ENCODE assay signal across 14 mouse cellular contexts in genomic region chr1:172057491-172057921, GRCm38 (mm10). TPM values are rescaled to one million over a fixed set of nuclear protein-coding genes. Genes with fewer than 3 reads are reported as not detected.
DNase-seq lines count a peak whose midpoint lies in the region; ATAC-seq and TF ChIP-seq lines count a peak whose summit lies in the region.
"Had no signal": no experiment of that assay in that cellular context is flagged by ENCODE, and none has a peak within 500 bp of the region (broad histone marks: within the 10 kb centered on the region; RNA-seq: fewer than 3 reads in every experiment).

Nhlh1 (minus strand) TSS chr1:172057573.

- WGBS in kidney, embryonic 15.5 days = 80% methylated on average over 1 of the region's 2 CpGs
- WGBS in embryonic facial prominence, embryonic 14.5 days = 13% methylated on average over 1 of the region's 2 CpGs
- 4% methylated on average over 2 of the region's 2 CpGs for WGBS in hindbrain, embryonic 13.5 days
- 4% methylated on average over 2 of the region's 2 CpGs for WGBS in midbrain, postnatal 0 days

- TF ChIP-seq CTCF in midbrain, postnatal 0 days (IDR thresholded peaks at IDR 0.05) = no peak

- H3K27me3 ChIP-seq in kidney, embryonic 15.5 days = peaks cover 51% of the 10 kb centered on the region
- H3K27me3 ChIP-seq in embryonic facial prominence, embryonic 14.5 days (replicated peaks; ENCODE audit: control insufficient read depth, insufficient read depth, low read length) = peaks cover 40% of the 10 kb centered on the region
- H3K27me3 ChIP-seq in hindbrain, embryonic 13.5 days = no peaks in the 10 kb centered on the region
- no peaks in the 10 kb centered on the region for H3K27me3 ChIP-seq in midbrain, postnatal 0 days (ENCODE audit: insufficient read depth, low read length)

- no peak for DNase-seq in kidney, postnatal 14 days
- peak; percentile 64 for DNase-seq in embryonic facial prominence, embryonic 14.5 days (ENCODE audit: low spot score)
- DNase-seq in midbrain, postnatal 0 days (ENCODE audit: low spot score) = peak; percentile 69
- no peak for DNase-seq in adrenal gland, postnatal 10 days
- no peak for DNase-seq in heart, adult 18-20 months
- no peak for DNase-seq in cerebellum, adult 9-11 months
- DNase-seq: adrenal gland, postnatal 25 days; cerebellum, adult 9-10 months; kidney, adult 8-10 months had no signal

- no peak within 1 kb of the TSS for H3K4me2 ChIP-seq in kidney, embryonic 15.5 days
- H3K4me2 ChIP-seq in embryonic facial prominence, embryonic 14.5 days (ENCODE audit: low read depth, low read length) = peak within 1 kb of the TSS; percentile 7; the same call in 1 of the 2 replicates
- H3K4me2 ChIP-seq in hindbrain, embryonic 13.5 days = peak within 1 kb of the TSS; percentile 72
- no peak within 1 kb of the TSS for H3K4me2 ChIP-seq in midbrain, postnatal 0 days (ENCODE audit: low read depth, low read length, poor library complexity, severe bottlenecking)
- H3K4me2 ChIP-seq: lung, embryonic 15.5 days had no signal

- no peak within 1 kb of the TSS for H3K4me3 ChIP-seq in kidney, embryonic 15.5 days (replicated peaks)
- H3K4me3 ChIP-seq in embryonic facial prominence, embryonic 14.5 days (ENCODE audit: low read depth, low read length) = no peak within 1 kb of the TSS
- peak within 1 kb of the TSS; percentile 42 for H3K4me3 ChIP-seq in hindbrain, embryonic 13.5 days
- H3K4me3 ChIP-seq in midbrain, postnatal 0 days (ENCODE audit: low read depth, low read length) = no peak within 1 kb of the TSS
- H3K4me3 ChIP-seq: lung, embryonic 15.5 days had no signal

- H3K9ac ChIP-seq in kidney, embryonic 15.5 days = no peak within 1 kb of the TSS
- no peak within 1 kb of the TSS for H3K9ac ChIP-seq in embryonic facial prominence, embryonic 14.5 days (ENCODE audit: low read depth, low read length)
- H3K9ac ChIP-seq in hindbrain, embryonic 13.5 days = peak within 1 kb of the TSS; percentile 60
- no peak within 1 kb of the TSS for H3K9ac ChIP-seq in midbrain, postnatal 0 days (replicated peaks; ENCODE audit: low read length, poor library complexity, severe bottlenecking)
- H3K9ac ChIP-seq: lung, embryonic 15.5 days had no signal

- no peaks in the 10 kb centered on the region for H3K36me3 ChIP-seq in kidney, embryonic 15.5 days
- H3K36me3 ChIP-seq in embryonic facial prominence, embryonic 14.5 days (ENCODE audit: control insufficient read depth, insufficient read depth, low read length) = no peaks in the 10 kb centered on the region
- no peaks in the 10 kb centered on the region for H3K36me3 ChIP-seq in hindbrain, embryonic 13.5 days
- no peaks in the 10 kb centered on the region for H3K36me3 ChIP-seq in midbrain, postnatal 0 days (ENCODE audit: insufficient read depth, low read length)
- H3K36me3 ChIP-seq: lung, embryonic 15.5 days had no signal

- 0 out of 2 replicates have a peak, but pooled peaks have one; percentile 21 for ATAC-seq in kidney, embryonic 15.5 days (replicated peaks; ENCODE audit: low FRiP score)
- ATAC-seq in embryonic facial prominence, embryonic 14.5 days (ENCODE audit: low read depth) = peak; percentile 78
- peak; percentile 65 for ATAC-seq in hindbrain, embryonic 13.5 days (ENCODE audit: low FRiP score)
- ATAC-seq in midbrain, postnatal 0 days (ENCODE audit: low FRiP score) = peak; percentile 42; the same call in 1 of the 2 replicates

- H3K4me1 ChIP-seq in kidney, embryonic 15.5 days = peaks cover 31% of the 10 kb centered on the region
- peaks cover 22% of the 10 kb centered on the region for H3K4me1 ChIP-seq in embryonic facial prominence, embryonic 14.5 days (ENCODE audit: control insufficient read depth, insufficient read depth, low read length)
- peaks cover 88% of the 10 kb centered on the region for H3K4me1 ChIP-seq in hindbrain, embryonic 13.5 days (replicated peaks)
- no peaks in the 10 kb centered on the region for H3K4me1 ChIP-seq in midbrain, postnatal 0 days (ENCODE audit: insufficient read depth, low read length)

- H3K27ac ChIP-seq in kidney, embryonic 15.5 days = no peak within 1 kb of the TSS
- peak within 1 kb of the TSS; percentile 24 for H3K27ac ChIP-seq in embryonic facial prominence, embryonic 14.5 days (replicated peaks; ENCODE audit: low read depth, low read length)
- peak within 1 kb of the TSS; percentile 86 for H3K27ac ChIP-seq in hindbrain, embryonic 13.5 days
- H3K27ac ChIP-seq in midbrain, postnatal 0 days (ENCODE audit: low read depth, low read length) = no peak within 1 kb of the TSS
- H3K27ac ChIP-seq: lung, embryonic 15.5 days had no signal

- no peaks in the 10 kb centered on the region for H3K9me3 ChIP-seq in kidney, embryonic 15.5 days (replicated peaks)
- no peaks in the 10 kb centered on the region for H3K9me3 ChIP-seq in embryonic facial prominence, embryonic 14.5 days (ENCODE audit: control insufficient read depth, low read length)
- H3K9me3 ChIP-seq in hindbrain, embryonic 13.5 days = no peaks in the 10 kb centered on the region
- H3K9me3 ChIP-seq in midbrain, postnatal 0 days (ENCODE audit: low read length) = no peaks in the 10 kb centered on the region
- H3K9me3 ChIP-seq: lung, embryonic 15.5 days had no signal

RNA-seq across cellular contexts. Expression of gene Nhlh1, which starts in this region (rescaled TPM):
- not detected in 2 replicates for polyA plus RNA-seq in kidney, embryonic 15.5 days (2015; fragmentation: Nextera tagmentation; extraction: Ambion mirVana)
- polyA plus RNA-seq in embryonic facial prominence, embryonic 14.5 days (2014; fragmentation: Nextera tagmentation; extraction: Ambion mirVana) = 1.6 and 1.9 TPM in 2 replicates
- 8.1 and 9.8 TPM in 2 replicates for polyA plus RNA-seq in hindbrain, embryonic 13.5 days (2015; fragmentation: Nextera tagmentation; extraction: Ambion mirVana)
- 0.38 and 3.6 TPM in 2 replicates for total RNA-seq in midbrain, postnatal 0 days (2014; rRNA removed)
- polyA plus RNA-seq in midbrain, postnatal 0 days (2015; fragmentation: Nextera tagmentation; extraction: Ambion mirVana) = 0.12 TPM in 1 of 2 replicates, not detected in the other
- under 1 TPM in 1 of 2 experiments, not detected in 1; 0.09 TPM for total RNA-seq in adrenal gland, postnatal 10 days (2021)
- total RNA-seq in heart, adult 18-20 months (2021) = not detected
- total RNA-seq: adrenal gland, postnatal 25 days; monocyte, adult 5-6 weeks had no signal
- polyA plus RNA-seq: heart, embryonic 14.5 days; lung, embryonic 15.5 days had no signal

Comparison
In these comparisons a context has a peak if more than half of its experiments do, and no peak if none do; other contexts are left out.
1. Peak in ATAC-seq in kidney, embryonic 15.5 days; RNA of the gene not detected or under 1 TPM.
2. ATAC-seq: peak in every context shown above with its lines; median percentile 78 in embryonic facial prominence, embryonic 14.5 days; 65 in hindbrain, embryonic 13.5 days; 42 in midbrain, postnatal 0 days; 21 in kidney, embryonic 15.5 days.
3. H3K27ac ChIP-seq: peak in embryonic facial prominence, embryonic 14.5 days (single experiment) and hindbrain, embryonic 13.5 days (single experiment); none in kidney, embryonic 15.5 days (single experiment) and midbrain, postnatal 0 days (single experiment).
4. H3K4me2 ChIP-seq: peak in embryonic facial prominence, embryonic 14.5 days (single experiment) and hindbrain, embryonic 13.5 days (single experiment); none in kidney, embryonic 15.5 days (single experiment) and midbrain, postnatal 0 days (single experiment).
5. DNase-seq: peak in embryonic facial prominence, embryonic 14.5 days (single experiment) and midbrain, postnatal 0 days (single experiment); none in kidney, postnatal 14 days (single experiment), adrenal gland, postnatal 10 days (single experiment), heart, adult 18-20 months (0 of 2) and cerebellum, adult 9-11 months (single experiment).